Mouse (Mus musculus) left cerebral cortex, adult 8-10 months (tissue): Measurements from ENCODE around the gene Armc12. TPM values are rescaled to one million over a fixed set of nuclear protein-coding genes. Genes with fewer than 3 reads are reported as not detected.
"Not testable (repeated sequence)": the region's sequence is repeated elsewhere in the genome, so short reads cannot be mapped to it uniquely, and the experiment has no call there.

Experiments used
- DNase-seq, 2 experiments: peaks; one replicate each; pipeline ENCODE4 v3.0.0; 2022; ENCODE audit warnings: low spot score in 2 of 2
- total RNA-seq, 4 experiments: library from RNA; stranded (reverse); gene quantifications; 2 replicates each; pipeline ENCODE4 v1.2.4; 2022

The Armc12 gene
- total RNA-seq, 4 experiments from 2014 or later = not detected

DNA sequence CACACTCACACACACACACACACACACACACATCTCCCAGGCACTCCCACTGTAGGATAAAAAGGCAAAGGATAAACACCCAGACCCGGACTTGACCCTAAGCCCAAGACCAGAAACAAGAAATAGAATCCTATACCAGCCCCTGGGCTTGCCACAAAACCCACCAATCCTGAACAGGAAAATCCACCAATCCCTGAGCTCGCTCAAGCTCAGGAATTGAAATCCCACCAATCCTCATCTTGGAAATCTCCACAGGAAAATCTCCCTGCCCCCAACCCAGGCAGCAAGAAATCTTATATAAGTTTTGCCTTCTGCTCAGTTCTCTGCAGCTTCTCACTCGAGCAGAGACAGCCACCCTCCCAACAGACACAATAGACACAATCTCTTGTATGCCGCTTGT is 1.5 kb upstream of the Armc12 start:
- no peak for DNase-seq

DNA sequence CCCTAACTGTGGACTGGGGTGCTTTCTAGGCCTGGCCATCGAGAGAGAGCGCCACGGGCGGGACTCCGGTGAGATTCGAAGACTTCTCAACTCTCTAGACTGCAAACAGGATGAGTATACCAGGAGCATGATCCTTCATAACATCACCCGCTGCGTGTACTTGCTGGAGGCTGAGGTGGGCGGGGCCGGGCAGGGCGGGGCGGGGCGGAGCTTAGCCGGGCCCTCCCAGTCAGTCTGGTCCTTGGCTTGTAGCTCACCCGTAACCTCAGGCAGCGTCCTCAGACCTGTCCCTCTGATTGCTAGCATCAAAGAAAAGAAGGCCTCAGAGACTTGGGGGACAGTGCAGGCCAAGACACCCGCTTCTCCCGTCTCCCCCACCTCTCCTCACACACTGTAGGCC is 1.3 kb downstream of the Armc12 start:
- DNase-seq = no peak

- no peak for DNase-seq
Observed at GRCm38 (mm10) chr17:28532557-28532956, 2.0 kb downstream of the Armc12 start.

DNA sequence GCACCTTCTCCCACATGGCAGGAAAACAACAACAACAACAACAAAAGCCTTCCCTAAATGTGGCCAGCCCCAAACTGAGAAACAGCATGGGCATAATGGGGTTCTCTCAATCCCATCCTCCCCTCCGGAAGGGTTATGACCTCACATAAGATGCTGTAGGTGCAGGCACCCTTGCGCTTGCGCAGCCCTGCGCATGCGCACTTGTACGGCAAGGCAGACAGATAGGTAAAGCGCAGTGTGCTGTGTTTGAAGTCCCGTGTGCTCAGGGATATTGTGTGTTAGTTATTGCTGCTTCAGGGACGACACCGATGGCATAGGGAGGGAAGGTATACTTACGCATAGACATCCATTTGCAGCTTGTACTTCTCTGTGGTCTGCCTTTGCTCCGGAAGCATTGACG is 2.7 kb downstream of the Armc12 start:
- no peak for DNase-seq

DNA sequence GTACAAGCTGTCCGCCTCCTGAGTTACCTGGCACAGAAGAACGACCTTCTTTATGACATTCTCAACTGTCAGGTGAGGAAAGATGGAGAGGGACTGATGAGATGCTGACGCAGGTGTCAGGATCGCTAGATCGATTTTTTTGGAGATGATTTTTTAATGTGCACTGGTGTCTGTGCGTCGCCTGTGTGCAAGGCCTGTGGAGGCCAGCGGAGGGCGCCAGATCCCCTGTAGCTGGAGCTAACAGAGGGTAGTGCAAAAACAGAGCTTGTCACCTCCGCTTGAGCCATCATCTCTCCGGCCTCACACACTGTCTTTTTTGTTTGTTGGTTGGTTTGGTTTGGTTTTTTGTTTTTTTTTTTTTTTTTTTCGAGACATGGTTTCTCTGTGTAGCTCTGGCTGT is 7.3 kb downstream of the Armc12 start:
- no peak for DNase-seq

DNA sequence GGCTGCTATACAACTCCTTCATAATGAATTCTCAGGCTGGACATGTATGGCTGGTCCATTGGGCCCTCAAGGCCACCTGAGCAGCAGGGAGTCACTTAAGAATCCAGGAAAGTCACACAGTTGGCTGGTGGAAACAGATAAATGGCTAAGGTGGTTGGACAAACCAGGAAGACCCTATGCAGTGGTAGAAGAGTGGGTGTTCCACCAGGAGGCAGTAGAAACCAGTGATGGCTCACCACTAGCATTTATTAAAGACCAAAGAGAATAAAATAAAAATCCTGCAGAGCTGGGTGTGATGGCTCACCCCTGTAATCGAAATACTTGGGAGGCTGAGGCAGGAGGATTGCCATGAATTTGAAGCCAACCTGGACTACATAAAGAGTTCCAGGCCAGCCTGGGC is 16.3 kb downstream of the Armc12 start:
- DNase-seq = no peak

DNA sequence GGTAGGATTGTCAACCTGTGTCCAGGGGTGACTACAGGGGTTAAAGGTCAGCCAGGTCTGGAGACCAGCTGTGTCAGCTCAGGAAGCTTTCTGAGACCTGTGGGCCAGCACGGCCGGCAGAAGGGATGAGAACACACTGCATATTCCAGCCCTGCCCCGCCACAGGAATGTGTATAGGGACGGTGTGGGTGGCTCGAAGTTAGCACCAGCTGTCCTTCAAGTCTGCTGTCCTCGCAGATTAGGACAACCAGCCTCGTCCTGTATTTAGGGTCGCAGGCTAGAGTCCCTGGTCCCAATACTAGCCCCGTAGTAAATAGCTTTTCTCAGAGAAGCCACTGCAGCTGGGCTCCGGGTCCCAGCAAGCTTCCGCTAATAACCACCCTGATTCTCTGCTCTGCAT is 17.9 kb downstream of the Armc12 start:
- no peak for DNase-seq

DNA sequence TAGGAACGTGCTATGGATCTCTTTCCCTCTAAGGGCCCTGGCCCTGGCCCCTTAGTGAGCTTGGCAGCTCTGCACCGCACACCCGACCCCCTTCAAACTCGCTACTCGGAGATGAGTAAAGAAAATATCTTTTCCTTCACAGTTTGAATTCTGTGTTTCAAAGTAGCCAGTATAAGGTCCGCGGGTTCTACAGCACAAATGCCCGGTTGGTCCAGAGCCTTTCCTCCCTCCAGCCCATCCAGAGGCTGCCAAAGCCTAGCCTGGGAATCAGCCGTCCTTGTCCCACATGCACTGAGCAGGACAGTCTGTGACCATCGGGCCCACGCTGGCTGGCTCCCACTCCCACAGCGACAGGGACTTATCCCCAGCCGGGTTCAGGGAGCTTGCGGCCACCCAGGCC is 18.5 kb downstream of the Armc12 start, which contains the start of gene Clpsl2:
Gene Clpsl2 (plus strand): TSS at position 301 of the 400 bp plus-strand sequence.
- DNase-seq = no peak

DNA sequence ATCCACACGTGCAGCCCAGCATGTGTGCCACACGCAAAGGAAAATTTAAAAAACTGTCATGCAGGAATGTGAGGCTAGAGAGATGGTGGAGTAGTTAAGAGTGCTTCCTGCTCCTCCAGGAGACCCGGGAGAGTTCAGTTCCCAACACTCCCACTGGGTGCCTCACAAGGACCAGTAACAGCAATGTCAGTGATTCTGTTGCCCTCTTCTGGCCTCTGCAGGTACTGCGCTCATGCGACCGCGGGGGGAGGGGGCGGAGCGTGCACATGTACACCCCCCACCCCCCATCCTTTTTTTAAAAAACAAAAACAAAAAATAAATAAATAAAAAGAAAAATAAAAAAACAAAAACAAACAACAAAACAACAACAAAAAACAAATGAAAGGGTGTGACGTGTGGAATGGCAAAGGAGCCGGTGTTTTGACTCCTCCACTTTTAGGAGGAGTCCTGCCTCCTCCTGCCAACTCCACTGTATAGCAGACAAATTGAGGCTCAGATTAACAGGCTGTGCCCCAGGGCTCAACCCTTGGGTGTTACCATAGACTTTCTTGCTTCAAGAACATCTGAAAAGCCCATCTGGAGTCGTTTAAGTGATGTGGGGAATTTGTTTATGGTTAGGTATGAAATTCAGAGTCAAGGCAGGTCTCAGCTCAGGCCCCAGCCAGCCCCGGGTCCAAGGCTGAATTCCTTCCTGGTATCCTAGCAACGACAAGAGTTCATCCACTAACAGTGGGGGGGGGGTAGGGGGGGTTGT is 22.6 kb downstream of the Armc12 start:
- DNase-seq = peak; percentile 45 to 55

- not testable (repeated sequence) for DNase-seq
Observed at GRCm38 (mm10) chr17:28554021-28554420, 23.4 kb downstream of the Armc12 start.

- DNase-seq = no peak
Observed at GRCm38 (mm10) chr17:28556635-28557396, 26.2 kb downstream of the Armc12 start.

- no peak for DNase-seq
Observed at GRCm38 (mm10) chr17:28557772-28558171, 27.2 kb downstream of the Armc12 start.

DNA sequence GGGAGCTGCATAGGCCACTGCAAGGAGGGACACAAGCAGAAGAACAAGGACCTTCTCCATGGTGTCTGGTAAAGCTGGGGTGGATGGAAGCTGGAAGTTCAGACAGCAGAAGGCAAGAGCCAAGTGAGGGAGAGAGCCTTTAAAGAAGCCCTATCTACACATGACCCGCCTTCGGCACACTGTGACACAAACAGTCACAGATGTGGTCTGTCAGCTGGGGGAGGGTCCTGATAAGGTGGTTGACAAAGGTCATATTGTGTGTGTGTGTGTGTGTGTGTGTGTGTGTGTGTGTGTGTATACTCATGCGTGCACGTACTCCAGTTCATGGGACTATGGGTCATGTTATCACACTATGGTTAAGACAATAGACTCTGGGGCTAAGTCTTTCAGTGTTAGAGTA is 30.0 kb downstream of the Armc12 start, which contains the start of gene Clps:
Gene Clps (minus strand): TSS at position 169 of the 400 bp plus-strand sequence.
- DNase-seq = no peak

DNA sequence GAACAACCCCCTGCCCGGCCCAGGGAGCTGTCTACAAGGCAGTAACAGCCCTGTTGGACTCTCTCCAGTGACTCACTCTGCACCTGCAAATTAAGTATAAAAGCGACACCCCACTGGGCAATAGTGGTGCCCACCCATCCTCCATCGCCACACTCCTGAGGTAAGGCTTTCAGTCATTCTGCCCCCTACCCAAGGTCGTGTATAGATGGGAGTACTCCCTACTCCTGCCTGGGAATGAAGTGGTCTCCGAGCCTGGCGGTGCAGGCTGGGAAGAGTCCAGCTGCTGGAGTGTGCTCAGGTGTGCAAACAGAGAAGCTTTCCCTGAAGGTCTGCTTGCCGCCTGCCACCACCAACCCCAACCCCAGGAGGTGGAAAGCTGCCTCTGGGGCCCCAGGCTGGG is 31.0 kb downstream of the Armc12 start:
- DNase-seq = no peak

- DNase-seq = no peak
Observed at GRCm38 (mm10) chr17:28565181-28565580, 34.6 kb downstream of the Armc12 start.

- no peak for DNase-seq
Observed at GRCm38 (mm10) chr17:28567541-28567940, 36.9 kb downstream of the Armc12 start.

GRCm38 (mm10) chr17:28571868-28572267 is 41.3 kb downstream of the Armc12 start:
- DNase-seq = no peak

DNA sequence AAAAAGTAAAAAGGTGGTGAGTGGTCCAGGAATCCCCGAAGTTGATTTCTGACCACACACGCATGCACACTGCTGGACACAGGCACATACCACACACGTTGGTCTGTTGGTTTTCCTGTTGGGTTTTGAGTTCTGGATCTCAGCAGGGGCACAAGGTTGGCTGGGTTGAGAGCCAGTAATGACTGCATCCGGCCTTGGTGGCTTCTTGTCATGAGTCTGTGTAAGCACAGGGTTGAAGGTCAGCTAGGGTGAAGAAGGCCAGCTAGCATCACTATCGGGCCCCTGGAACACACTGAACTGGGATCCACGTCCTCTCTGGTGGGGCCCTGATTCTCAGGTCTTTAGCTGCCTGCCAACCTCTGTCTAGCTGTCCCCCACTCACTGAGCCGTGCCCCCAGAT is 41.9 kb downstream of the Armc12 start:
- no peak for DNase-seq

GRCm38 (mm10) chr17:28572941-28573340 is 42.3 kb downstream of the Armc12 start:
- no peak for DNase-seq

GRCm38 (mm10) chr17:28575244-28576125 is 44.9 kb downstream of the Armc12 start, which contains the start of gene Lhfpl5:
Gene Lhfpl5 (plus strand): TSS chr17:28575641.
- DNase-seq = no peak

DNA sequence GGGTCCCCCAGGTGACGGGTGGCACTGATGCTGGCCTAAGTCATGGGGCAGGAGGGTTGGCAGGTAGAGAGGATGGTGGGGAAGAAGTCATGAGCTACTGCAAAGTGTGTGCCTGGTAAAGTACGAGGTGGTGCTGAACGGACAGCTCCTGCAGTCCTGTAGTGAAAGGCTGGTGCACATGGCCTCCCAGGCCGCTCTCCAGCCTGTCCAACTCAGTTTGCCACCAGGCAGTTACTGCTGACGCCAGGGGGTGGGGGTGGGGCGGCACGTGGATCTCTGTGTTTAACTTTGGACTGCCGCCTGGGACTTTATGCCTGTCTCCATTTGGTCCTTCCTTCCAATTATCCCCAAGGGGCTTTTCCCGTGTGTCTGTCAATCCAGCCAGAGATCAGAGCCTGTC is 49.8 kb downstream of the Armc12 start:
- DNase-seq = no peak

DNA sequence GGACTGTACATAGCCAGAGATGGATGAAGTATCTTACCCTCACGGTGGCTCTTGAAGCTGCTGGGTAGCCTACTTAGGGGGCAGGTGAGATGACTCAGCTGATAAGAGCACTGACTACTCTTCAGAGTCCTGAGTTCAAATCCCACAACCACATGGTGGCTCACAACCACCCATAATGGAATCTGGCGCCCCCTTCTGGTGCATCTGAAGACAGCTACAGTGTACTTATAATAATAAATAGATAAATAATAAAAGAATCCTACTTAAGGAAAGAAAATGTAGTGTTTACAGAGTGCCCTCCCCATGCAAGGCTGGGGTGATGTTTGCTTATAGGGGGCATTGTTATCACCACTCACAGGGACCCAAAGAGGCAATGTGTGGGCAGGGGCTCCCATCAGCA is 50.5 kb downstream of the Armc12 start:
- DNase-seq = no peak
